In genomic region chr1:38048121-38048520, GRCm38 (mm10) we compare ENCODE assay signal across 21 mouse cellular contexts. TPM values are rescaled to one million over a fixed set of nuclear protein-coding genes. Genes with fewer than 3 reads are reported as not detected.
A peak's percentile ranks its signal among the peaks of the same experiment; 100 is the strongest.
DNase-seq lines count a peak whose midpoint lies in the region; ATAC-seq and TF ChIP-seq lines count a peak whose summit lies in the region.
"Had no signal": no experiment of that assay in that cellular context is flagged by ENCODE, and none has a peak within 500 bp of the region (broad histone marks: within the 10 kb centered on the region; RNA-seq: fewer than 3 reads in every experiment).

No protein-coding gene starts in this region.

- no peaks in the 10 kb centered on the region for H3K79me2 ChIP-seq in liver, adult 2 months (ENCODE audit: control insufficient read depth, insufficient read depth, low read length)

- 0 out of 2 replicates have a peak, but pooled peaks have one; percentile 15 for ATAC-seq in frontal cortex, adult (ENCODE audit: low TSS enrichment)
- ATAC-seq in liver, embryonic 11.5 days (replicated peaks; ENCODE audit: low FRiP score), result no peak

- H3K27ac ChIP-seq in liver, adult 2 months (replicated peaks; ENCODE audit: insufficient read depth, low read depth, low read length), result no peak overlapping the region
- no peak overlapping the region for H3K27ac ChIP-seq in liver, embryonic 11.5 days (ENCODE audit: low read depth, low read length)
- H3K27ac ChIP-seq: embryonic facial prominence, embryonic 12.5 days; forebrain, embryonic 12.5 days; heart, adult 2 months; hindbrain, embryonic 12.5 days; left cerebral cortex, adult 2 months had no signal

- no peaks in the 10 kb centered on the region for H3K9me3 ChIP-seq in liver, embryonic 11.5 days (ENCODE audit: control insufficient read depth, low read length)
- H3K9me3 ChIP-seq: embryonic facial prominence, embryonic 12.5 days; forebrain, embryonic 12.5 days; hindbrain, embryonic 12.5 days had no signal

- no peaks in the 10 kb centered on the region for H3K27me3 ChIP-seq in liver, adult 2 months (ENCODE audit: control insufficient read depth, insufficient read depth, low read length)
- H3K27me3 ChIP-seq in liver, embryonic 11.5 days (replicated peaks; ENCODE audit: control insufficient read depth, insufficient read depth, low read length), result no peaks in the 10 kb centered on the region
- H3K27me3 ChIP-seq: embryonic facial prominence, embryonic 12.5 days; forebrain, embryonic 12.5 days; hindbrain, embryonic 12.5 days had no signal

- H3K4me2 ChIP-seq in liver, embryonic 11.5 days, result no peak overlapping the region
- H3K4me2 ChIP-seq: embryonic facial prominence, embryonic 12.5 days; forebrain, embryonic 12.5 days; hindbrain, embryonic 12.5 days; midbrain, embryonic 11.5 days had no signal

- peaks cover 80% of the 10 kb centered on the region for H3K36me3 ChIP-seq in liver, adult 2 months (ENCODE audit: control insufficient read depth, insufficient read depth, low read length)
- peaks cover 50% of the 10 kb centered on the region for H3K36me3 ChIP-seq in liver, embryonic 11.5 days (ENCODE audit: control insufficient read depth, insufficient read depth, low read length)

- H3K4me1 ChIP-seq in liver, adult 2 months (ENCODE audit: control insufficient read depth, insufficient read depth, low read length), result no peaks in the 10 kb centered on the region
- H3K4me1 ChIP-seq in liver, embryonic 11.5 days (replicated peaks; ENCODE audit: control insufficient read depth, insufficient read depth, low read length), result no peaks in the 10 kb centered on the region
- H3K4me1 ChIP-seq: embryonic facial prominence, embryonic 12.5 days; forebrain, embryonic 12.5 days; hindbrain, embryonic 12.5 days had no signal

- WGBS in liver, adult 2 months, result 64% methylated on average over 3 of the region's 3 CpGs
- 94% methylated on average over 3 of the region's 3 CpGs for WGBS in liver, embryonic 11.5 days

- H3K9ac ChIP-seq in liver, adult 2 months (ENCODE audit: low read depth, low read length), result no peak overlapping the region
- H3K9ac ChIP-seq in liver, embryonic 11.5 days (ENCODE audit: low read depth, low read length), result no peak overlapping the region
- H3K9ac ChIP-seq: embryonic facial prominence, embryonic 12.5 days; forebrain, embryonic 12.5 days; hindbrain, embryonic 12.5 days had no signal

- no peak for TF ChIP-seq CTCF in liver, adult 2 months (IDR thresholded peaks at IDR 0.05; ENCODE audit: low read depth, low read length)

- no peak for TF ChIP-seq POLR2A in liver, adult 2 months (IDR thresholded peaks at IDR 0.05; ENCODE audit: extremely low read depth, insufficient read depth, low read length)

- H3K4me3 ChIP-seq in liver, adult 2 months (ENCODE audit: insufficient read depth, low read depth, low read length), result no peak overlapping the region
- H3K4me3 ChIP-seq in liver, embryonic 11.5 days (ENCODE audit: low read depth, low read length), result no peak overlapping the region
- H3K4me3 ChIP-seq: embryonic facial prominence, embryonic 12.5 days; forebrain, embryonic 12.5 days; heart, adult 2 months; hindbrain, embryonic 12.5 days; left cerebral cortex, adult 2 months had no signal

- DNase-seq in frontal cortex, postnatal 14 days (ENCODE audit: low spot score in 2 of 2), result no peak
- peak; percentile 25 for DNase-seq in liver, adult 2 months (ENCODE audit: extremely low read depth, low read depth, low spot score)
- no peak for DNase-seq in liver, embryonic 11.5 days (ENCODE audit: low spot score)
- DNase-seq in adipocyte (ENCODE audit: low spot score), result peak; percentile 44
- DNase-seq in telencephalon, adult 2 months (ENCODE audit: low read depth, low spot score), result peak; percentile 19
- DNase-seq in adrenal gland, adult 8-10 months, result no peak
- DNase-seq: adrenal gland, postnatal 36 days; cerebellum, postnatal 14 days; gastrocnemius, postnatal 14 days; heart, adult 2 months; kidney, adult 11 months; kidney, postnatal 4 days; lung, postnatal 10 days; thymus, adult 2 months; thymus, postnatal 4 days had no signal

RNA-seq across cellular contexts. Expression of gene Eif5b, which starts 50.3 kb away (rescaled TPM):
- 17.1 and 18.9 TPM in 2 replicates for total RNA-seq in liver, adult 2 months (2014; rRNA removed)
- polyA plus RNA-seq in liver, adult 2 months (2012; rRNA removed), result 3.4 and 4.1 TPM in 2 replicates
- polyA plus RNA-seq in liver, embryonic 11.5 days (2014; fragmentation: Nextera tagmentation; extraction: Ambion mirVana), result 35.0 and 40.1 TPM in 2 replicates
- total RNA-seq in adrenal gland, adult 8-10 months (2022), result 10 to 100 TPM; 44.4 to 53.0 (median 48.8) TPM

RNA-seq across cellular contexts. Expression of gene Txndc9, which starts 50.4 kb away (rescaled TPM):
- 22.7 and 33.8 TPM in 2 replicates for total RNA-seq in liver, adult 2 months (2014; rRNA removed)
- polyA plus RNA-seq in liver, adult 2 months (2012; rRNA removed), result 4.9 and 6.7 TPM in 2 replicates
- 105 and 110 TPM in 2 replicates for polyA plus RNA-seq in liver, embryonic 11.5 days (2014; fragmentation: Nextera tagmentation; extraction: Ambion mirVana)
- total RNA-seq in adrenal gland, adult 8-10 months (2022), result 10 to 100 TPM; 74.0 to 87.7 (median 83.5) TPM

Comparison
In these comparisons a context has a peak if more than half of its experiments do, and no peak if none do; other contexts are left out.
1. DNase-seq: peak in liver, adult 2 months (single experiment), adipocyte (single experiment) and telencephalon, adult 2 months (single experiment); none in frontal cortex, postnatal 14 days (0 of 2), liver, embryonic 11.5 days (single experiment) and adrenal gland, adult 8-10 months (single experiment).